In genomic region chrX:75402668-75403067, GRCm38 (mm10) we compare ENCODE assay signal across 16 mouse cellular contexts. TPM values are rescaled to one million over a fixed set of nuclear protein-coding genes. Genes with fewer than 3 reads are reported as not detected.
DNase-seq lines count a peak whose midpoint lies in the region; ATAC-seq and TF ChIP-seq lines count a peak whose summit lies in the region.
"Had no signal": no experiment of that assay in that cellular context is flagged by ENCODE, and none has a peak within 500 bp of the region (broad histone marks: within the 10 kb centered on the region; RNA-seq: fewer than 3 reads in every experiment).

No protein-coding gene starts in this region.

- no peak for TF ChIP-seq POLR2A in lung, adult 2 months (IDR thresholded peaks at IDR 0.05; ENCODE audit: borderline replicate concordance, extremely low read depth, low read depth, low read length)

- peak overlapping the region; percentile 74 for H3K27ac ChIP-seq in liver, embryonic 15.5 days (replicated peaks)
- H3K27ac ChIP-seq in forebrain, embryonic 13.5 days = no peak overlapping the region
- H3K27ac ChIP-seq: embryonic facial prominence, embryonic 12.5 days; hindbrain, embryonic 12.5 days had no signal

- WGBS in lung, adult 2 months = 48% methylated on average over 2 of the region's 2 CpGs
- WGBS in liver, embryonic 15.5 days (ENCODE audit: insufficient replicate concordance) = 22% methylated on average over 2 of the region's 2 CpGs
- 85% methylated on average over 2 of the region's 2 CpGs for WGBS in forebrain, embryonic 13.5 days

- peak; percentile 92 for ATAC-seq in liver, embryonic 15.5 days (ENCODE audit: insufficient read depth)
- no peak for ATAC-seq in forebrain, embryonic 13.5 days
- ATAC-seq: intestine, postnatal 0 days had no signal

- no peak overlapping the region for H3K4me3 ChIP-seq in lung, adult 2 months (replicated peaks; ENCODE audit: extremely low read depth, low read depth, low read length)
- no peak overlapping the region for H3K4me3 ChIP-seq in liver, embryonic 15.5 days (replicated peaks)
- H3K4me3 ChIP-seq in forebrain, embryonic 13.5 days = no peak overlapping the region
- H3K4me3 ChIP-seq: embryonic facial prominence, embryonic 12.5 days; hindbrain, embryonic 12.5 days had no signal

- peaks cover 3% of the 10 kb centered on the region; the same call in 1 of the 2 replicates for H3K4me1 ChIP-seq in lung, adult 2 months (ENCODE audit: control insufficient read depth, insufficient read depth, low read length)
- peaks cover 20% of the 10 kb centered on the region for H3K4me1 ChIP-seq in liver, embryonic 15.5 days (replicated peaks)
- H3K4me1 ChIP-seq in forebrain, embryonic 13.5 days = no peaks in the 10 kb centered on the region
- H3K4me1 ChIP-seq: embryonic facial prominence, embryonic 12.5 days; hindbrain, embryonic 12.5 days had no signal

- TF ChIP-seq CTCF in lung, adult 2 months (IDR thresholded peaks at IDR 0.05; ENCODE audit: insufficient read depth, low read length) = no peak

- no peaks in the 10 kb centered on the region for H3K36me3 ChIP-seq in liver, embryonic 15.5 days (replicated peaks)
- peaks cover 5% of the 10 kb centered on the region; the same call in 1 of the 2 replicates for H3K36me3 ChIP-seq in forebrain, embryonic 13.5 days (ENCODE audit: poor library complexity, severe bottlenecking)
- H3K36me3 ChIP-seq: embryonic facial prominence, embryonic 12.5 days; hindbrain, embryonic 12.5 days had no signal

- intact Hi-C loops in heart, postnatal 25 days (cut with DNase I) = no loop called here

- H3K9ac ChIP-seq in liver, embryonic 15.5 days = no peak overlapping the region
- H3K9ac ChIP-seq in forebrain, embryonic 13.5 days = no peak overlapping the region
- H3K9ac ChIP-seq: embryonic facial prominence, embryonic 12.5 days; hindbrain, embryonic 12.5 days had no signal

- DNase-seq in heart, adult 11 months = peak; percentile 93
- no peak for DNase-seq in heart, postnatal 25 days (ENCODE audit: low spot score)
- peak; percentile 4 for DNase-seq in lung, postnatal 10 days
- DNase-seq in lung, adult 2 months = no peak
- DNase-seq in spleen, postnatal 4 days (ENCODE audit: low spot score in 2 of 2) = no peak
- no peak for DNase-seq in thymus, postnatal 14 days
- DNase-seq: adrenal gland, postnatal 14 days; cerebellum, postnatal 36 days; midbrain, embryonic 14.5 days; right cerebral cortex, postnatal 4 days; thymus, postnatal 25 days had no signal

- H3K9me3 ChIP-seq in liver, embryonic 15.5 days (replicated peaks) = no peaks in the 10 kb centered on the region
- no peaks in the 10 kb centered on the region for H3K9me3 ChIP-seq in forebrain, embryonic 13.5 days (replicated peaks)
- H3K9me3 ChIP-seq: embryonic facial prominence, embryonic 12.5 days; hindbrain, embryonic 12.5 days had no signal

- H3K4me2 ChIP-seq in liver, embryonic 15.5 days = no peak overlapping the region; the same call in 1 of the 2 replicates
- no peak overlapping the region for H3K4me2 ChIP-seq in forebrain, embryonic 13.5 days
- H3K4me2 ChIP-seq: embryonic facial prominence, embryonic 12.5 days; hindbrain, embryonic 12.5 days had no signal

- H3K27me3 ChIP-seq in liver, embryonic 15.5 days = no peaks in the 10 kb centered on the region
- H3K27me3 ChIP-seq in forebrain, embryonic 13.5 days = no peaks in the 10 kb centered on the region
- H3K27me3 ChIP-seq: embryonic facial prominence, embryonic 12.5 days; hindbrain, embryonic 12.5 days had no signal

RNA-seq across cellular contexts. Expression of gene Cmc4, which starts 13.7 kb away (rescaled TPM):
- total RNA-seq in heart, postnatal 25 days (2021) = 10 to 100 TPM; 11.1 TPM
- polyA plus RNA-seq in lung, adult 2 months (2012; rRNA removed) = 2.5 and 4.2 TPM in 2 replicates
- polyA plus RNA-seq in liver, embryonic 15.5 days (2015; fragmentation: Nextera tagmentation; extraction: Ambion mirVana) = 10.2 and 12.9 TPM in 2 replicates
- 26.1 and 26.2 TPM in 2 replicates for polyA plus RNA-seq in forebrain, embryonic 13.5 days (2015; fragmentation: Nextera tagmentation; extraction: Ambion mirVana)

RNA-seq across cellular contexts. Expression of gene Mtcp1, which starts 13.7 kb away (rescaled TPM):
- 1 to 10 TPM; 2.2 to 3.6 TPM for total RNA-seq in heart, postnatal 25 days (2021)
- 3.8 and 5.6 TPM in 2 replicates for polyA plus RNA-seq in lung, adult 2 months (2012; rRNA removed)
- 5.0 and 5.8 TPM in 2 replicates for polyA plus RNA-seq in liver, embryonic 15.5 days (2015; fragmentation: Nextera tagmentation; extraction: Ambion mirVana)
- polyA plus RNA-seq in forebrain, embryonic 13.5 days (2015; fragmentation: Nextera tagmentation; extraction: Ambion mirVana) = 10.1 and 11.0 TPM in 2 replicates

RNA-seq across cellular contexts. Expression of gene Brcc3, which starts 13.8 kb away (rescaled TPM):
- 10 to 100 TPM; 22.9 to 29.2 TPM for total RNA-seq in heart, postnatal 25 days (2021)
- 3.8 and 6.1 TPM in 2 replicates for polyA plus RNA-seq in lung, adult 2 months (2012; rRNA removed)
- polyA plus RNA-seq in liver, embryonic 15.5 days (2015; fragmentation: Nextera tagmentation; extraction: Ambion mirVana) = 30.4 and 35.1 TPM in 2 replicates
- 70.4 and 75.5 TPM in 2 replicates for polyA plus RNA-seq in forebrain, embryonic 13.5 days (2015; fragmentation: Nextera tagmentation; extraction: Ambion mirVana)

RNA-seq across cellular contexts. Expression of gene F8, which starts 20.3 kb away (rescaled TPM):
- total RNA-seq in heart, postnatal 25 days (2021) = 1 to 10 TPM; 1.2 to 2.0 TPM
- 0.34 and 0.54 TPM in 2 replicates for polyA plus RNA-seq in lung, adult 2 months (2012; rRNA removed)
- polyA plus RNA-seq in liver, embryonic 15.5 days (2015; fragmentation: Nextera tagmentation; extraction: Ambion mirVana) = 1.6 and 2.8 TPM in 2 replicates
- polyA plus RNA-seq in forebrain, embryonic 13.5 days (2015; fragmentation: Nextera tagmentation; extraction: Ambion mirVana) = 1.1 and 1.5 TPM in 2 replicates

RNA-seq across cellular contexts. Expression of gene Fundc2, which starts 20.5 kb away (rescaled TPM):
- 100 to 1,000 TPM; 155 to 167 TPM for total RNA-seq in heart, postnatal 25 days (2021)
- 3.9 and 8.1 TPM in 2 replicates for polyA plus RNA-seq in lung, adult 2 months (2012; rRNA removed)
- polyA plus RNA-seq in liver, embryonic 15.5 days (2015; fragmentation: Nextera tagmentation; extraction: Ambion mirVana) = 22.0 and 27.0 TPM in 2 replicates
- polyA plus RNA-seq in forebrain, embryonic 13.5 days (2015; fragmentation: Nextera tagmentation; extraction: Ambion mirVana) = 31.4 and 37.8 TPM in 2 replicates

Comparison
In these comparisons a context has a peak if more than half of its experiments do, and no peak if none do; other contexts are left out.
1. DNase-seq: peak in heart, adult 11 months (single experiment) and lung, postnatal 10 days (single experiment); none in heart, postnatal 25 days (single experiment), lung, adult 2 months (single experiment), spleen, postnatal 4 days (0 of 2) and thymus, postnatal 14 days (single experiment).